Mouse (Mus musculus): ENCODE measurements around the gene 2300009A05Rik. TPM values are rescaled to one million over a fixed set of nuclear protein-coding genes. Genes with fewer than 3 reads are reported as not detected.

The 2300009A05Rik gene
- total RNA-seq, 2 experiments from 2014 or later, result 23.1 to 24.2 TPM

DNA sequence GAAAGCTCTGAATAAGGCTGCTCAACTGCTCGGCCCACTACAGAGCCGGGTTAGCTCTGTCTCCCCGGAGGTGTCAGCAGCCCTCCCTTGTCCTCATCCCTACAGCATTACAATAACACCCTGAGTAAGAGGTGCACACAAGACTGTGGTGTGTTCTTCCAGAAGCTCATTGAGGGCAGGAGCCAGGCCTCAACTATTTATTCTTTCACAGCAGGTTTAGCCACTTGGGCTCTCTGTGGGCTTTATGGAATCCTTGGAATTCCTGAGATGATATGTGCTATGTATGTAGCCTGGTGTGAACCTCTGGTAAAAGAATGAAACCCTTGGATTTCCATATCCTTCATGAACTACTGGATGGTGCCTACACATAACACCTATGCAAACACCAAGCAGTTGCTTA, 49.8 kb downstream of the 2300009A05Rik start:
- DNase-seq (ENCODE audit: low spot score), result no peak

DNA sequence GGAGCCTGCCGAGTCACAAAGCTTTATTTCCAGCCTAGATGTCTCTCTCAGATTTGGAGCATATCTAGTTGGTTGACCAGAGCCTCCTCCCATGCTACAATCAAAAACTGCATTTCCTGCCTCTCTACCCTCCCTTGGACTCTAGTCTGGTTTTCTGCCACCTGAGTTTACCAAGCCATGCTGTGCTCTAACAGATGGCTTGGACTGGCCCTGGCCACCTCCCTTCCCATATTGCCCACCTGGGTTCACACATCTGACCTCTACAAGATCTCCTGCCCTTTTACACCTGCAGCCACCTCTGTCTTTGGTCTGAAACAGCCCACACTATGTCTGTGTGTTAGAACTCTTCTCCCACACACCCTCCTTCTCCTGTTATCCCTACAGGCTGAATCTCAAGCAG, 50.9 kb downstream of the 2300009A05Rik start:
- DNase-seq (ENCODE audit: low spot score), result no peak

DNA sequence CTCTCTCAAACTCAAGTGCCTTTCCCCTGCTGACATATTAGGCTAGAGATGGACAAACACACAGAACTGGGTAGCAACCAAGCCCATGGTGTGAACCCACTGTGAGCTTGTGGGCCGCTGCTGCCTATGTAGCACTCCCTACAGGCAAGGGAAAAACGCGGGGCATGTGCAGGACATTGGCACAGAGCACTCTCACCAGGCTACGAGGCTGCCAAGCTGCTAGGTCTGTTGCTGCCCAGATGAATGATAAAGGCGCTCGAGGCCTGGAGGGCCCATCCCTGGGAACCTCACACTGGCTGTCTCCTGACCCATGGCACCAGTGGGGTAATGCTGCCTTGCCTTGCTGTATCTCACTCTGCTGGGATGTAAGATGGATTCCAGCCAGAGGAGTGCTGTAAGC, 53.0 kb downstream of the 2300009A05Rik start:
- DNase-seq (ENCODE audit: low spot score), result no peak

Other genes starting within 250 kb of the 2300009A05Rik start
- gene Map2k5, start 21.3 kb downstream of the 2300009A05Rik start, total RNA-seq (2021), result 10 to 100 TPM; 14.1 to 15.5 TPM
- gene Iqch, start 203.2 kb upstream of the 2300009A05Rik start, total RNA-seq (2021), result not detected
- gene Aagab, start 203.4 kb upstream of the 2300009A05Rik start, total RNA-seq (2021), result 10 to 100 TPM; 12.1 to 14.2 TPM